Mouse (Mus musculus) splenic B cell, adult 2 months (primary cell): ENCODE measurements around the gene 1700040F15Rik.
"Not testable (repeated sequence)": the region's sequence is repeated elsewhere in the genome, so short reads cannot be mapped to it uniquely, and the experiment has no call there.

Source experiments
- DNase-seq: peaks from one replicate; pipeline ENCODE4 v3.0.0-alpha.2; 2011; ENCODE audit warnings: low read depth, low spot score
- H3K27me3 ChIP-seq: 2 replicates; pipeline ENCODE4 v1.6.1; 2012; ENCODE audit warnings: mild to moderate bottlenecking, low read length, moderate library complexity, mixed read lengths; ENCODE audit not compliant: control insufficient read depth, poor library complexity, insufficient read depth, severe bottlenecking
- H3K36me3 ChIP-seq: 2 replicates; pipeline ENCODE4 v1.6.1; 2012; ENCODE audit warnings: mild to moderate bottlenecking, low read length, moderate library complexity, mixed read lengths; ENCODE audit not compliant: control insufficient read depth, poor library complexity, insufficient read depth, severe bottlenecking

The 1700040F15Rik gene

DNA sequence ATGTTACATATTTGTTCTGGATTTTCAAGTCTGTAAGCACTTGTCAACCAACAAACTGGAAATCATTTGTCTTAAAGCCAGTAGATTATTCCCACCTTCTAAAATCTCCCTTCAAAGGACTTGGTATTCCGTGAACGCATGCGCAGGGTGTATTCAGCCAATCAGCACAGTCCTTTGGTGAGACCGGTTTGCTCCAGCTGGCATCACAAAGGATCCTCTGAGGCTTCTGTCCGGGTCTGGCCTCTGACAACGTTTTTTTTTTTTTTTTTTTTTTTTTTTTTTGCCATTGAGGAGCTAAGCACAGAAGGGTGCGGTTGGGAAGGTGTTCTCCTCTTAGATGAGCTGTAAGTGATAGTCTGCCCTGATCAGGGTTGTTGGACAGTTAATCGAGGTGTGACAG, at the start of gene 1700040F15Rik:
1700040F15Rik (plus strand) TSS at position 301 of the 400 bp plus-strand sequence.
- not testable (repeated sequence) for DNase-seq, H3K27me3 ChIP-seq, H3K36me3 ChIP-seq
